Mouse (Mus musculus) retina, postnatal 7 days (tissue): ENCODE measurements around the gene Gatad2b.
"Not testable (repeated sequence)": the region's sequence is repeated elsewhere in the genome, so short reads cannot be mapped to it uniquely, and the experiment has no call there.

ENCODE experiments used
- DNase-seq: peaks from one replicate; pipeline ENCODE4 v3.0.0-alpha.2; 2012; ENCODE audit warnings: low read depth, low spot score

Gatad2b gene

GRCm38 (mm10) chr3:90265932-90266741 lies 26.8 kb upstream of the Gatad2b start:
- DNase-seq = no peak

- DNase-seq = no peak
Observed at GRCm38 (mm10) chr3:90266901-90267775, 25.8 kb upstream of the Gatad2b start.

GRCm38 (mm10) chr3:90268190-90268589 lies 24.8 kb upstream of the Gatad2b start:
- DNase-seq = no peak

GRCm38 (mm10) chr3:90268971-90269370 lies 24.0 kb upstream of the Gatad2b start:
- no peak for DNase-seq

- DNase-seq = no peak
Observed at GRCm38 (mm10) chr3:90270784-90271183, 22.2 kb upstream of the Gatad2b start.

GRCm38 (mm10) chr3:90272170-90272569 lies 20.8 kb upstream of the Gatad2b start:
- DNase-seq = no peak

- DNase-seq = no peak
Observed at GRCm38 (mm10) chr3:90273855-90274254, 19.1 kb upstream of the Gatad2b start.

GRCm38 (mm10) chr3:90275286-90275685 lies 17.7 kb upstream of the Gatad2b start:
- no peak for DNase-seq

- DNase-seq = no peak
Observed at GRCm38 (mm10) chr3:90276858-90277257, 16.1 kb upstream of the Gatad2b start.

- no peak for DNase-seq
Observed at GRCm38 (mm10) chr3:90277793-90278192, 15.2 kb upstream of the Gatad2b start.

- DNase-seq = no peak
Observed at GRCm38 (mm10) chr3:90278211-90278610, 14.8 kb upstream of the Gatad2b start.

- no peak for DNase-seq
Observed at GRCm38 (mm10) chr3:90279216-90279615, 13.8 kb upstream of the Gatad2b start.

GRCm38 (mm10) chr3:90279743-90280142 lies 13.2 kb upstream of the Gatad2b start:
- DNase-seq = no peak

- DNase-seq = no peak
Observed at GRCm38 (mm10) chr3:90280708-90281107, 12.3 kb upstream of the Gatad2b start.

GRCm38 (mm10) chr3:90284150-90284549 lies 8.8 kb upstream of the Gatad2b start:
- no peak for DNase-seq

GRCm38 (mm10) chr3:90289403-90289802 lies 3.6 kb upstream of the Gatad2b start:
- DNase-seq = not testable (repeated sequence)

- DNase-seq = no peak
Observed at GRCm38 (mm10) chr3:90290602-90291001, 2.4 kb upstream of the Gatad2b start.

GRCm38 (mm10) chr3:90291982-90292344 lies 1.0 kb upstream of the Gatad2b start:
- DNase-seq = no peak

- DNase-seq = peak; percentile 62
Observed at GRCm38 (mm10) chr3:90293352-90294063, 530 bp downstream of the Gatad2b start.

GRCm38 (mm10) chr3:90294064-90294440 lies 1.1 kb downstream of the Gatad2b start:
- DNase-seq = no peak

GRCm38 (mm10) chr3:90294651-90295050 lies 1.7 kb downstream of the Gatad2b start:
- no peak for DNase-seq

GRCm38 (mm10) chr3:90305801-90306200 lies 12.8 kb downstream of the Gatad2b start:
- DNase-seq = no peak
